Mouse (Mus musculus) left cerebral cortex, adult 9 months (tissue): ENCODE results near the gene Susd5.

Experiments used
- DNase-seq, 2 experiments: peaks; one replicate each; pipeline ENCODE4 v3.0.0; 2022; ENCODE audit warnings: low spot score in 2 of 2

Gene Susd5

GRCm38 (mm10) chr9:114057090-114057796 lies at the start of gene Susd5:
TSS of gene Susd5 (plus strand) at chr9:114057140.
- no peak for DNase-seq

GRCm38 (mm10) chr9:114007850-114008350 lies 49.0 kb upstream of the Susd5 start:
- no peak for DNase-seq

GRCm38 (mm10) chr9:114009526-114009925 lies 47.4 kb upstream of the Susd5 start:
- no peak for DNase-seq

GRCm38 (mm10) chr9:114011203-114011602 lies 45.7 kb upstream of the Susd5 start:
- DNase-seq: no peak

- no peak for DNase-seq
These were observed 42.9 kb upstream of the Susd5 start for GRCm38 (mm10) chr9:114014034-114014433.

GRCm38 (mm10) chr9:114015724-114016123 lies 41.2 kb upstream of the Susd5 start:
- DNase-seq: no peak

GRCm38 (mm10) chr9:114016402-114016801 lies 40.5 kb upstream of the Susd5 start:
- no peak for DNase-seq

- no peak for DNase-seq
These were observed 37.8 kb upstream of the Susd5 start for GRCm38 (mm10) chr9:114019012-114019762.

GRCm38 (mm10) chr9:114022141-114022540 lies 34.8 kb upstream of the Susd5 start:
- no peak for DNase-seq

GRCm38 (mm10) chr9:114025182-114025581 lies 31.8 kb upstream of the Susd5 start:
- DNase-seq: no peak

GRCm38 (mm10) chr9:114025846-114026245 lies 31.1 kb upstream of the Susd5 start:
- no peak for DNase-seq

- DNase-seq: peak; percentile 79 to 86
These were observed 30.5 kb upstream of the Susd5 start for GRCm38 (mm10) chr9:114026261-114026934.

GRCm38 (mm10) chr9:114040945-114041344 lies 16.0 kb upstream of the Susd5 start:
- no peak for DNase-seq

- no peak for DNase-seq
These were observed 14.4 kb upstream of the Susd5 start for GRCm38 (mm10) chr9:114042490-114042889.

GRCm38 (mm10) chr9:114044446-114044845 lies 12.5 kb upstream of the Susd5 start:
- no peak for DNase-seq

- DNase-seq: no peak
These were observed 10.9 kb upstream of the Susd5 start, which contains the start of gene Fbxl2 for GRCm38 (mm10) chr9:114046028-114046427. TSS of gene Fbxl2 (minus strand) at chr9:114046191.

GRCm38 (mm10) chr9:114046676-114047075 lies 10.3 kb upstream of the Susd5 start:
- no peak for DNase-seq

GRCm38 (mm10) chr9:114050106-114050505 lies 6.8 kb upstream of the Susd5 start:
- no peak for DNase-seq

GRCm38 (mm10) chr9:114050778-114051177 lies 6.2 kb upstream of the Susd5 start:
- peak in 1 of 2 experiments; percentile 20 for DNase-seq

GRCm38 (mm10) chr9:114052031-114052430 lies 4.9 kb upstream of the Susd5 start:
- DNase-seq: no peak

- DNase-seq: no peak
These were observed 4.1 kb upstream of the Susd5 start for GRCm38 (mm10) chr9:114052866-114053265.

GRCm38 (mm10) chr9:114068494-114069053 lies 11.6 kb downstream of the Susd5 start:
- DNase-seq: no peak
